Mouse (Mus musculus) heart, embryonic 13.5 days (tissue): ENCODE measurements around the gene Pitx1. TPM values are rescaled to one million over a fixed set of nuclear protein-coding genes. Genes with fewer than 3 reads are reported as not detected.
A peak's percentile ranks its signal among the peaks of the same experiment; 100 is the strongest.

ENCODE experiments used
- ATAC-seq: fragments of 200-750 bp; cut with Nextera tagmentation; 2 replicates; pipeline ENCODE4 v1.8.0; 2017; ENCODE audit warnings: moderate TSS enrichment; ENCODE audit not compliant: insufficient number of reproducible peaks, low FRiP score, low TSS enrichment; ENCODE audit errors: extremely low read depth
- H3K27ac ChIP-seq: fragments of 300-500 bp; sonication (generic); replicated peaks from 2 replicates; pipeline ENCODE4 v1.5.1; 2015; ENCODE audit warnings: moderate library complexity, mild to moderate bottlenecking, inconsistent platforms
- H3K27me3 ChIP-seq: fragments of 300-500 bp; sonication (generic); replicated peaks from 2 replicates; pipeline ENCODE4 v1.6.1; 2015; ENCODE audit warnings: mild to moderate bottlenecking, inconsistent platforms
- H3K36me3 ChIP-seq: fragments of 300-500 bp; sonication (generic); 2 replicates; pipeline ENCODE4 v1.6.1; 2015; ENCODE audit warnings: mild to moderate bottlenecking, inconsistent platforms
- H3K4me1 ChIP-seq: fragments of 300-500 bp; sonication (generic); 2 replicates; pipeline ENCODE4 v1.6.1; 2015; ENCODE audit warnings: inconsistent platforms
- H3K4me2 ChIP-seq: fragments of 300-500 bp; sonication (generic); 2 replicates; pipeline ENCODE4 v1.6.1; 2015; ENCODE audit warnings: inconsistent platforms, mild to moderate bottlenecking, moderate library complexity
- H3K4me3 ChIP-seq: fragments of 300-500 bp; sonication (generic); 2 replicates; pipeline ENCODE4 v1.5.1; 2015; ENCODE audit warnings: moderate library complexity, mild to moderate bottlenecking, inconsistent platforms
- H3K9ac ChIP-seq: fragments of 300-500 bp; sonication (generic); 2 replicates; pipeline ENCODE4 v1.6.1; 2015; ENCODE audit warnings: inconsistent platforms, mild to moderate bottlenecking, moderate library complexity
- H3K9me3 ChIP-seq: fragments of 300-500 bp; sonication (generic); 2 replicates; pipeline ENCODE4 v1.6.1; 2016; ENCODE audit warnings: inconsistent platforms
- WGBS: fragments of 180-500 bp; shearing (Covaris S2); methylation state at CpG from one replicate; pipeline ENCODE4 v1.1.7; 2015; ENCODE audit warnings: mixed read lengths; 5-methylcytosine and 5-hydroxymethylcytosine counted together
- polyA plus RNA-seq: library from polyadenylated mRNA; unstranded; fragments of >200 nt; fragmentation: Nextera tagmentation; extraction: Ambion mirVana; gene quantifications from 2 replicates; pipeline ENCODE4 v1.2.1, GENCODE M21; 2015

Gene Pitx1
- polyA plus RNA-seq, 1 experiment from 2014 or later = 0.17 TPM

DNA sequence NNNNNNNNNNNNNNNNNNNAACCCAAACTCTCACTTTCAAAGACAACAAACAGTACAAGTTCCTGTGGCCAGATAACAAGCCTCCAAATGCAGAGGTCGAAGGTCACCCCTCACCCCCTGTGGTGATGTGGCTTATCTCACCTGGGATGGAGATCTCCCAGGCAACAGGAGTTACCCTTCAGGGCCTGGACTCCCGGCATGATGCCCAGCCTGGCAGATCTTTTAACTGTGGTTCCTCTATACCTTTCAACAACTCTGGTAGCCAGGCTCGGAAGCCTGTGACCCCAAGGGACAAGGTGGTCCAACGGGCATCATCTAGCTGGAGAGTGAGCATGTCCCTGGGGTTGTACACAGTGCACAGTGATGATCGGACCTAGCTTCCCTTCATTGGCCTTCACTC is 13.5 kb downstream of the Pitx1 start:
- peaks cover 94% of the 10 kb centered on the region for H3K27me3 ChIP-seq
- H3K4me1 ChIP-seq = peaks cover 13% of the 10 kb centered on the region; the same call in 1 of the 2 replicates
- no peak for ATAC-seq
- H3K4me2 ChIP-seq = no peak overlapping the region
- no peak overlapping the region for H3K27ac ChIP-seq
- H3K36me3 ChIP-seq = no peaks in the 10 kb centered on the region
- 41% methylated on average over 5 of the region's 5 CpGs for WGBS
- H3K9ac ChIP-seq = no peak overlapping the region
- no peaks in the 10 kb centered on the region for H3K9me3 ChIP-seq
- H3K4me3 ChIP-seq = no peak overlapping the region

DNA sequence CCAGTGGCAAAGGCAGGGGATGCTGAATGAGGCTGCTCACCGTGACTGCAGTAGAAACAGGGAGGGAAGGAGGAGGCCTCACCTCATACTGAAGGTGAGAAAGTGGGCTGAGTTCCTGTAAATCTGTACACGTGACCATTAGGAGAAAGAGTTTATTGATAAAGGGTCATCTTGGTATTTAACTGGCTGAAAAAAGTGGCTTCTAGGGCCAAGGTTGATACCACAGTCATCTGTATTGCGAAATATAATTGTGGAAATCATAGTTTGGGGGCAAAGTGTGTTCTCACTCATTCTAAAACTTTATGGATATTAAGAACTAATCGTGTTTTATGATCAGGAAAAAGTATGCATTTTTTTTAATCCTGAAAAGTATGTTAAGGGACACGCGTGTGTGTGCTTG is 21.2 kb downstream of the Pitx1 start:
- H3K27ac ChIP-seq = no peak overlapping the region
- no peaks in the 10 kb centered on the region for H3K36me3 ChIP-seq
- no peak overlapping the region for H3K9ac ChIP-seq
- peaks cover 49% of the 10 kb centered on the region for H3K27me3 ChIP-seq
- 71% methylated on average over 6 of the region's 6 CpGs for WGBS
- no peaks in the 10 kb centered on the region for H3K9me3 ChIP-seq
- no peak overlapping the region for H3K4me2 ChIP-seq
- no peak for ATAC-seq
- no peak overlapping the region for H3K4me3 ChIP-seq
- no peaks in the 10 kb centered on the region for H3K4me1 ChIP-seq

DNA sequence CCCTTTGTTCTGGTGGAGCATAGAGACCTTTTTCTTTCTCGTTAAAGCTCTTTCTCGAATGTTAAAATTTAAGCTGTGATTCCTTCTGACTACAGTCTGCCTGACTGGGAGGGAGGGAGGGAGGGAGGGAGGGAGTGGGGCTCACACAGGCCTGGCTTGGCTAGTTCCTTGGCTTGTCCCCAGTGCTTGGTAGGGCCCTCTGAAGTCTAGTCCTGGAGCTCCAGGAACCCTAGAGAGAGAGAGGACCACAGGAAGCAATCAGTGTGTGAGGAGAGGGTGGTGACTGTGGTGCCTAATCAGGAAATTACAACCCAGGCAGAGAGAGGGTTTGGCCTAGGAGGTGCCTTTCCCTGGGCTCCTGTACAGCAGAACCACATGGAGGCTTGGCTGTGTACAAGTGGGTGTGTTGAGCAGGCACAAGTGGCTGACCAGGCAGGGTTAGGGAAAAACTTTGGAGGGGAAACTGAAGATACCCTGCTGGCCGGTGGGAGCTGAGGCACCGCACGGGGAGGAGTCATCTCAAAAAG is 22.4 kb downstream of the Pitx1 start:
- H3K4me3 ChIP-seq = no peak overlapping the region
- H3K27me3 ChIP-seq = peaks cover 38% of the 10 kb centered on the region
- H3K9me3 ChIP-seq = no peaks in the 10 kb centered on the region
- H3K4me2 ChIP-seq = no peak overlapping the region
- ATAC-seq = no peak
- no peak overlapping the region for H3K9ac ChIP-seq
- H3K36me3 ChIP-seq = no peaks in the 10 kb centered on the region
- H3K27ac ChIP-seq = no peak overlapping the region
- 59% methylated on average over 5 of the region's 5 CpGs for WGBS
- H3K4me1 ChIP-seq = no peaks in the 10 kb centered on the region

DNA sequence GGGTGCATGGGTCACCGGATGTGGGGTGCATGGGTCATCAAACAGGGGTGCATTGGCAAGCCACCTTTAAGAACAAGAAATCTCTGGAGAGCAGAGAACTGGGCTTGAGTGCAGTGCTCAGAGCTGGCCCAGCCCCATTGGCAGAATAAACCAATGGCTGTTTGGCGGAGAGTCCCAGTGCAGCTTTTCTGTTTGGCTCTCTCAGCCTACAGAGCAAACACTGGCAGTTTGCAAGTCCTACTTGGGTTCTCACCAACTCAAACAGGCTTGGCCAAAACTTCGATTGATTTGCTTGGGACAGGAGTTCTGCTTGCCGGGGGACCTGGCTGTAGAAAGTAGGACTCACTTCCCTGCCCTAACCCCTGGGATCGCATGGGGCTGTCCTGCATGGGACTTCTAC is 25.0 kb downstream of the Pitx1 start:
- 63% methylated on average over 5 of the region's 5 CpGs for WGBS
- ATAC-seq = no peak
- H3K27ac ChIP-seq = no peak overlapping the region

DNA sequence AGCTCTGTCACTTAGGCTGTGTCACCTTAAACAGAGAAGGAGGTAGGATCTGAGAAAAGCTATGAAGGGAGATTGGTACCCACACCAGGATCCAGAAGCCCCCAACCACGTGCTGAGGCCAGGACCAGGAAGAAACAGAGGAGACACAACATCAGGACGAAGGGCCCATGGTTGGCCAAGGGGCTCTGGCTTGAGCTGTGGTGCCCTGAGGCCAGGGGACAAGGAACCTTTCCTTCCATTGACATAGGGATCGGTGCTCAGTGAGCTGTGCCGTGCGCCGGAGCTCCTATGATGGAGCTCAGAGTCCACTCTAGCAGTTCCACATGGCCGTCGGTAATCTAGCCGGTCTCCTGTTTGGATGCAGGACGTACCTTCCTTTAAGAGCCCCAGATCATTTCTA is 26.3 kb downstream of the Pitx1 start:
- Histone ChIP-seq H3K9me3 (no peaks in the 10 kb centered on the region), H3K4me2 (no peak overlapping the region), H3K36me3 (no peaks in the 10 kb centered on the region), H3K27ac (no peak overlapping the region), H3K9ac (no peak overlapping the region), H3K4me3 (no peak overlapping the region), H3K4me1 (no peaks in the 10 kb centered on the region), H3K27me3 (peaks cover 10% of the 10 kb centered on the region; the same call in 1 of the 2 replicates)
- ATAC-seq = no peak
- 90% methylated on average over 10 of the region's 10 CpGs for WGBS

More for the DNA sequence above, 25.0 kb downstream of the Pitx1 start:
- Histone ChIP-seq H3K4me3 (no peak overlapping the region), H3K4me2 (no peak overlapping the region), H3K27me3 (peaks cover 15% of the 10 kb centered on the region; the same call in 1 of the 2 replicates), H3K9ac (no peak overlapping the region), H3K9me3 (no peaks in the 10 kb centered on the region), H3K4me1 (no peaks in the 10 kb centered on the region), H3K36me3 (no peaks in the 10 kb centered on the region)

DNA sequence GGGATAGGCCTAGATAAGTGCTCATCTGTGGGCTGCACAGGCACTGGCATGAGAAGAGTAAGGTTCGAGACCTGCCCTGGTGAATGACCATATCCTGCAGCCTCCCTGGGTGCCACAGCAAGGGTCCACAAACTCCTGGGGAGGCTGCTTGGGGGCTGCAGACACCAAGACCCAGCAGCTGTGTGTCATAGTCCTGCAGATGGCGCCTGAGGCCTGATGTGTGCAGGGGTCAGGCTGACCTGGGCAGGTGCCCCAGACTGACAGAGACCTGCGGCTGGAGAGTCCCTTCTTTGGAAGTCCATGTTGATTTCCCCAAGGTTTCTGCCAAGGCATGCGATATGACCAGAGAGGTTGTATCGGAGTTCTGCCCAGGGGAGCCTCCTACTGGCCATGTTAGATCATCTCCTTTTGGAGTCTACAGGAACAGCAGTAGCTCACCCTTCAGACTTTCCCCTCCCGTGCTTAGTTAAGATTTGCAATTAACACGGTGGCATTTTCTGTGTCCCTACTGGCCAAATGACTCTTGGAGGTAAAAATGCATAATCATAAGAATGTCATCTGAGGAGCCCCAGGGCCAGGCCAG is 26.9 kb downstream of the Pitx1 start:
- no peak for ATAC-seq
- Histone ChIP-seq H3K36me3 (no peaks in the 10 kb centered on the region), H3K27ac (no peak overlapping the region), H3K9ac (no peak overlapping the region), H3K4me2 (no peak overlapping the region), H3K27me3 (peaks cover 10% of the 10 kb centered on the region; the same call in 1 of the 2 replicates), H3K4me3 (no peak overlapping the region), H3K4me1 (no peaks in the 10 kb centered on the region), H3K9me3 (no peaks in the 10 kb centered on the region)
- WGBS = 64% methylated on average over 7 of the region's 7 CpGs

DNA sequence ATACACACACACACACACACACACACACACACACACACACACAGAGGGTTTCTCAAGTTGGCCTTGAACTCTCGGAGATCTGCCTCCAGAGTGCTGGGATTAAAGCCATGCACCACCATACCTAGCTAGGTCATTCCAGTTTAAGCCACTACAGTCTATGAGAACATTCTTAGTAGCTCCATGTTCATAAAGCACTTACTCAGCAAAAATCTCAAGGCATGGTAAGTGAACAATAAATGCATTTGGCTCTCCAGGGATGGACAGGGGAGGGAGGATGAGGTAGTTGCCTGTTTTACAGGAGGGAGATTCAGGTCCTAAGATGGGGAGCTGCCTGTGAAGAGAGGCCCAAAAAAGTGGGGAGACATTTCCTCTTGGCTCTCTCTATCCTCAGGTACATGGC is 32.0 kb downstream of the Pitx1 start:
- no peaks in the 10 kb centered on the region for H3K4me1 ChIP-seq
- H3K27me3 ChIP-seq = no peaks in the 10 kb centered on the region
- H3K27ac ChIP-seq = no peak overlapping the region
- ATAC-seq = no peak
- no peak overlapping the region for H3K4me2 ChIP-seq
- no peak overlapping the region for H3K4me3 ChIP-seq
- no peaks in the 10 kb centered on the region for H3K36me3 ChIP-seq
- WGBS = 55% methylated on average over 1 of the region's 1 CpGs
- no peak overlapping the region for H3K9ac ChIP-seq
- H3K9me3 ChIP-seq = peaks cover 6% of the 10 kb centered on the region; the same call in 1 of the 2 replicates

DNA sequence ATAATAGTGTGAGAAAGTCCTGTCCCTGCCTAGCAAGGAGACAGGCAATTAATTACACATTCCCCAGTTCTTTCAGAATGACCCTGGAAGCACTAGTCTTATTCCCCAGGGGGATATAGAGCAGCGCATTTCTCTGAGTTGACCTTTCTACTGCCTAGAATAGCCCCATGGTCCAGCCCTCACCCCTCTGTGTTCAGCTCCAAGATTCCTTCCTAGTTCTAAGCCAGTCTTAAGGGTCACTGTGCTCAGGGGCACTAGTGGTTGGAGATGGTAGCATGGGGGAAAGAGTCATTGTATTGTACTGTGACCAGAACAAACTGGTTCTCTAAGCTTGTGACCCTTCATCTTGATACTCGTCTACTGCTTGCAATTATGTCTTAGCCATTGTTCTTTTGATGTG is 34.7 kb downstream of the Pitx1 start:
- Histone ChIP-seq H3K27me3 (no peaks in the 10 kb centered on the region), H3K4me1 (no peaks in the 10 kb centered on the region), H3K36me3 (no peaks in the 10 kb centered on the region), H3K27ac (no peak overlapping the region), H3K4me3 (no peak overlapping the region), H3K9me3 (peaks cover 6% of the 10 kb centered on the region; the same call in 1 of the 2 replicates), H3K9ac (no peak overlapping the region), H3K4me2 (no peak overlapping the region)
- ATAC-seq = no peak
- WGBS = 77% methylated on average over 2 of the region's 2 CpGs

DNA sequence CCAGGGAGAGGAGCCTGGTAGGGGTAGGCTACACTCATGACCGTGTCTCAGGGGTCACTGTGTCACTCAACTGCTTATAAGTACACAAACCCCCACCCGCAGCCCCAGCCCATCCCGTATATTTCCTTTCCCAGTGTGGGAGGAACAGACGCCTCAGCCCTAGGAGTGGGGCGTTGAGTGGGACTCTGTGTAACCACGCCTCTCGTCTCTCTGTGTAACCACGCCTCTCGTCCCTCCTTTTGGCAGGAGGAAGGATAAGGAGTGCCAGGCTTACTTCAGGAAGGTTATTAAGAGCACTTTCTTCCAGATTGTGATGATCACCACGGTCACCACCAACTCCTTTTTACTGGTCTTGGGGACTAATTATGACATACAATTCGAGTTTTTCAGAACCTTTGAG is 49.9 kb downstream of the Pitx1 start:
- Histone ChIP-seq H3K27ac (no peak overlapping the region), H3K9ac (no peak overlapping the region), H3K4me1 (no peaks in the 10 kb centered on the region), H3K4me2 (no peak overlapping the region), H3K4me3 (no peak overlapping the region), H3K9me3 (peaks cover 6% of the 10 kb centered on the region; the same call in 1 of the 2 replicates), H3K27me3 (no peaks in the 10 kb centered on the region), H3K36me3 (no peaks in the 10 kb centered on the region)
- 68% methylated on average over 11 of the region's 11 CpGs for WGBS
- ATAC-seq = no peak

DNA sequence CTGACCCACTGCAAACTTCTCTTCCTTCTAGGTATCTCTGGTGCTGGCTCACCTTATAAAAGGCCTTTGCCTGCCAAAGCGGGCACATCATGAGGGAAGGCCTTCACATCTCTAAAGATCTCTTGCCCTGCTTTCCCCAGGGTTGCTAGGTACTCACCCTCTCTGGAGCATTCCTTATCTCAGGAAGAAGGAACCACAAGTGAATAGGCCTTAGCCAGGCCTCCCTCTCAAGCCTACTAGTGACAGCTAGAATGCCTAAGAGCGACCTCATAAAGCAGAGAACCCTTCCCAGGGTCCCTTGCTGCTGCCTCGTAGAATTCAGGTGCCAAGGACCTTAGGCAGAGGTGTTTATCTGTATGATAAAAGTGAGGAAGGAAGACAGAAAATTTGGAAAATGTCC is 51.7 kb downstream of the Pitx1 start, which contains the start of gene Catsper3:
TSS of gene Catsper3 (plus strand) at position 301 of the 400 bp plus-strand sequence.
- WGBS = 78% methylated on average over 3 of the region's 3 CpGs
- Histone ChIP-seq H3K9ac (no peak within 1 kb of the TSS), H3K4me2 (no peak within 1 kb of the TSS)

DNA sequence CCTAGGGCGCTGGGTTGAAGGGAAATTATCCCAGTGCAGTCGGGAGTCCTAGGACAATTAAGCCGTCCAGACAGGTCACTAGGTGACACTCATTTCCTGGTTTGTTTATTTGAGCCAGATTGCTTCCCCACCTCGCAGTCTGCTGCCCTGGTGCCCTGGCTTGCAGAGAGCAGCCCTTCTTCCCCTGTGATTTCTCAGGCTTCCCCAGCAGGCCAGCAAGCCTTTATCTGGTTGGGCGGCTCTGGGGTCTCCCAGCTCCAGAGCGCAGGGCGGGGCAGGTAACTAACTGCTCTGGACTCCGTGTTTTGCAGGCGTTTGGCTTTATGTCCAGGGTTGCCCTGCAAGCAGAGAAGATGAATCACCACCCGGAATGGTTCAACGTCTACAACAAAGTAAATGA is 60.9 kb downstream of the Pitx1 start:
- Histone ChIP-seq H3K4me3 (no peak overlapping the region), H3K36me3 (peaks cover 15% of the 10 kb centered on the region; the same call in 1 of the 2 replicates), H3K9me3 (no peaks in the 10 kb centered on the region), H3K9ac (peak overlapping the region; percentile 58), H3K27me3 (no peaks in the 10 kb centered on the region), H3K4me2 (no peak overlapping the region), H3K4me1 (peaks cover 7% of the 10 kb centered on the region), H3K27ac (no peak overlapping the region)
- WGBS = 35% methylated on average over 11 of the region's 11 CpGs
- ATAC-seq = no peak

More for the DNA sequence above, 51.7 kb downstream of the Pitx1 start, which contains the start of gene Catsper3:
- Histone ChIP-seq H3K27ac (no peak within 1 kb of the TSS), H3K4me1 (no peaks in the 10 kb centered on the region), H3K27me3 (no peaks in the 10 kb centered on the region), H3K4me3 (no peak within 1 kb of the TSS), H3K36me3 (no peaks in the 10 kb centered on the region), H3K9me3 (no peaks in the 10 kb centered on the region)
- no peak for ATAC-seq
